Mouse (Mus musculus) heart, adult 2 months (tissue): ENCODE results near the gene Pcsk1n.

Source experiments
- CTCF ChIP-seq: fragments of 200-600 bp; IDR thresholded peaks from 2 replicates; pipeline ENCODE4 v1.8.1; 2022; ENCODE audit warnings: antibody characterized with exemption, mild to moderate bottlenecking, moderate library complexity
- POLR2A ChIP-seq: fragments of 200-500 bp; IDR thresholded peaks from 2 replicates; pipeline ENCODE4 v1.6.1; 2011; ENCODE audit warnings: mild to moderate bottlenecking, low read depth, low read length, control low read depth; ENCODE audit not compliant: insufficient read depth

DNA sequence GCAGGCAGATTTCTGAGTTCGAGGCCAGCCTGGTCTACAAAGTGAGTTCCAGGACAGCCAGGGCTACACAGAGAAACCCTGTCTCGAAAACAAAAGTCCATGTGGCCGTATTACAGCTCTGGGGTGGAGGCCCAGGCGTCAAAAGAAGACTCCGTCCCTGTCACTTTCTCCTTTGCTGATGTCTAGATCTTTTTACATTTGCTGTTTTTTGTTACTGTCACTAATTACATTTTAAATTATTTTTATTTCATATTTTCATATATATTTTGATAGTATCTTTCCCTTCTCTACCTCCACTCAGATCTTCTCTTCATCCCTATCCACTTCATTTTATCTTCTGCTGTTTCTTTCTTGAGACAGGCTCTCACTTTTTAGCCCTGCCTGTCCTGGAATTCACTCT lies 11.9 kb upstream of the Pcsk1n start, which contains the start of gene Gm10491:
- TF ChIP-seq POLR2A (no peak), CTCF (no peak)
